Mouse (Mus musculus) cerebellum, postnatal 10 days (tissue): Measurements from ENCODE around the gene Zfp54.
"Not testable (repeated sequence)": the region's sequence is repeated elsewhere in the genome, so short reads cannot be mapped to it uniquely, and the experiment has no call there.

ENCODE experiments used
- DNase-seq, 2 experiments: peaks; one replicate each; pipeline ENCODE4 v3.0.0; 2021; ENCODE audit warnings: mixed read lengths in 2 of 2

Gene Zfp54

DNA sequence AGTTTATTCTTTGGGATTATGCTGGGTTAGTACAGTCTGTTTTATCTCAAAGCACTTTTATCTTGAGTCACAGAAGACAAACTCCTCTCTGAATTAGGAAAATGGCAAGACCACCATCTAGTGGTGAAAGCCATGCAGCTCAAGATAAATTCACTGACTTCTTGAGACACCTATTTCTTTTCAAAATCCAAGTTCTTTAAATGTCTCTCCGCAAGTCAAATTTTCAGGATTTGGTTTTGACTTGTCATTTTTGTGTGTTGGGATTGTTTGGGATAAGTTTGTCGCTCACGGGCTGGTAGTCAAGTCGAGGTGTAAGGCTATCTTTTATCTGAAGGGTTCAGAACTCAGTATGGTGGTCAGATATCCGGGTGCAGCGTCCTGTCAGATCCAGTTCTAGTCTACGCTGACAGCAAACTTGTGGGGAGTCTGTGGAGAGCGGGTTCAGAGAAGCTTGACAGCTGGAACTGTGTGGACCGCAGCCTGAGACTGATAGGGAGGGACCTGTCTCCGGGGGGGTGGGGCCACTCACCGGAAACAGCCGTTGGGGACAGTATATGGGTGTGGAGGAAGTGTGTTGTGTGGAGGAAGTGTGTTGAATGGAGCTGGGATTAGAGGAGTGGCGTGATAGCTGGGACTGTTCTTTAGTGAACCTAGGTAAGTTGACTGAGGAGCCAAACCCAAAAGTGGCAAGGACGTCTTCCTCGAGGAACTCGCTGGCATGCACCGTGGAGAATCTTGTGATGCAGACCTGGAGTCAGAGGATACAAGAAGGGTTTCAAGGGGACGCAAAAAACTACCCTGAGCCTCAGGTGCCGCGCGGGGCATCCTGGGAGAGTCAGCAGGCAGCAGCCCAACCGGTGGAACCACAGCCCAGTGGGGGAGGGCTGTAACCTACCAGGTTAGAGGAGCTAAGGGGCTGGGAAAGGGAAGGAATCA is at the start of gene Zfp54:
Gene Zfp54, plus strand, starts transcription at position 564 of the 936 bp plus-strand sequence.
- peak; percentile 73 to 78 for DNase-seq

DNA sequence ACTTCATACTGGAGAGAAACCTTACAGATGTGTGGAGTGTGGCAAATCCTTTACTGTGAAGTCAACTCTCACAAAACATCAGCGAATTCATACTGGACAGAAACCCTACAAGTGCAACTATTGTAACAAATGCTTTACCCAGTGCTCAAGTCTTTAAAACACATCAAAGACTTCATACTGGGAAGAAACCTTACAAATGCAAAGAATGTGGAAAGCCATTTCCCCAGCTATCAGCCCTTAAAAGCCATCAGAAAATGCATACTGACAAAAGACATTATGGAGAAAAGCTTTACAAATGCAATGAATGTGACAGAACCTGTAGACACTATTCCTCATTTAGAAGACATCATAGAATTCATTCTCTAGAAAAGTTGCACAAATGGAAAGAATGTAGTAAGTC is 47.7 kb upstream of the Zfp54 start:
- DNase-seq: no peak

DNA sequence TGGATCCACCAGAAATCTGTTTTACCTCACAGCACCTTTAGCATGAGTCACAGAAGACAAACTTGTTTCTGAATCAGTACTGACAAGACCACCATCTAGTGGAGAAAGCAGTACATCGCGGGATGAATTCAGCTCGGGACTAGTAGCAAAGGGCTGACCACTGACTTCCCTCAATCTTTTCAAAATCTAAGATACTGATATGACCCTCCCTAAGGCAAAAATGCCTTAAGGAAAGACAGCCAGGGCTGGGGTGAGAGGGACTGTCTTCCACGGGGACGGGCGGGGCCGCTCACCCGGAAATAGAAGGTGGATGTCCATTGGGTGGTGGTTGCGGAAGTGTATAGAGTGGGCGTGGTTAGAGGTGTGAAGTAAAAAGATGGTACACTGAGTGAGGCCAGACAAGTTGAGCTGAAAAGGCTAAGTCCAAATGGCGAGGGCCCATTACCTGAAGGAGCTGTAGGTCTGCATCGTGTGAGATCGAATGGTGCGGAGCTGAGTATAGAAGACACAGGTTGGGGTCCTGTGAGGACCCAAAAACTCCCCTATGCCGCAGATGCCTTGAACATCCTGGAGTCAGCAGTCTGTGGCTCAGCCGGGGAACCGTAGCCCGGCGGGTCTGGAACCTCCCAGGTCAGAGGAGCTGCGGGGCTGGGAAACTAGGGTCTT is 39.5 kb upstream of the Zfp54 start, which contains the start of gene Zfp677:
Gene Zfp677, plus strand, starts transcription at position 358 of the 666 bp plus-strand sequence.
- DNase-seq: peak; percentile 74 to 75

DNA sequence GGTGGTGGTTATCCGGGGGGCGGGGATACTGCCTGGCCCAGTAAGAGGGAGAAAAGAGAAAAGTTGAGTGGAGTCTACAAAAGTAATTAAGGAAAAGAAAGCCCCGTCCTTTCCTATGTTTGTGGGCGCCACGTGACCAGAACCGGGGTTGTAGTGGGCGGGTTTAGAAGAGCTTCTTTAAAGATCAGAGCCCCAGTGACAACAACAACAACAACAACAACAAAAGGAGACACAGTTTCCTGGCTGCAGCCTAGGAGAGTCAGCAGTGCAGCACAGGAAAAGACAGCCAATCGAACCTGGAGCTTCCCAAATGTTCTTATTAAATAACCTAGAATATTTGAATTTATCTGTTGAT is 39.0 kb upstream of the Zfp54 start:
- no peak for DNase-seq

DNA sequence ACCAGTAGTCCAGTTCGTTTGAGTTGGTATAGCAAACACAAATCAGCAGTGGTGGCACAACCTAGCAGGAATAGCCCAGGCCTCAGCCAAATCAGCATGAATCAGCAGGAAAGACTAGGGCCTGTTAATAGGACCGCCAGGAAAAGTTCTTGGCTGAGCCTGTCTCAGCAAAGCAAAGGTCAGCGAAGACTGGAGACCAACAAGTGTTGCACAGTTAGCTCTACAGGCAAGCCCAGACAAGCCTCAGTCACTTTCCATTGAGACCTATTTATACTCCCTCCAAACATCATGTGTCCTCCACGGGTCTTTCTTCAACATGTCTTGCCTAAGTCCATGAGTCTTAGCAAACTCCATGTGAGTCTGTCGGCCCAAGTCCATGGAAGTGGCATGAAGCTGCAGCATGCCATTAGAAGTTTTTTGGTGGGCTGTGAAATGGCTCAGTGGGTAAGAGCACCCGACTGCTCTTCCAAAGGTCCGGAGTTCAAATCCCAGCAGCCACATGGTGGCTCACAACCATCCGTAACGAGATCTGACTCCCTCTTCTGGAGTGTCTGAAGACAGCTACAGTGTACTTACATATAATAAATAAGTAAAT is 15.9 kb downstream of the Zfp54 start:
- DNase-seq: not testable (repeated sequence)

DNA sequence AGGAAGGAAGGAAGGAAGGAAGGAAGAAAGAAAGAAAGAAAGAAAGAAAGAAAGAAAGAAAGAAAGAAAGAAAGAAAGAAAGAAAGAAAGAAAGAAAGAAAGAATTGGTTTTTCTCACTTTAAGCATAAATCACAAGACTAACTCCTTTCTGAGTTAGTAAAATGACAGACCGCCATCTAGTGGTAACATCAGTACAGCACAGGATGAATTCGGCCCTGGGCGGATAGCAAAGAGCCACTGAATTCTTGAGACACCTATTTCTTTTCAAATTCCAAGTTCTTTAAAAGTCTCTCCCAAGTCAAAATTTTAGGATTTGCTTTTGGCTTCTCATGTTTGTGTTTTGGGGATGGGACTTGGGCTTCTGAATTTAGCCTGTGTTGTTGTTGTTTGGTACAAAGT is 26.6 kb downstream of the Zfp54 start:
- DNase-seq: peak; percentile 80 to 86

DNA sequence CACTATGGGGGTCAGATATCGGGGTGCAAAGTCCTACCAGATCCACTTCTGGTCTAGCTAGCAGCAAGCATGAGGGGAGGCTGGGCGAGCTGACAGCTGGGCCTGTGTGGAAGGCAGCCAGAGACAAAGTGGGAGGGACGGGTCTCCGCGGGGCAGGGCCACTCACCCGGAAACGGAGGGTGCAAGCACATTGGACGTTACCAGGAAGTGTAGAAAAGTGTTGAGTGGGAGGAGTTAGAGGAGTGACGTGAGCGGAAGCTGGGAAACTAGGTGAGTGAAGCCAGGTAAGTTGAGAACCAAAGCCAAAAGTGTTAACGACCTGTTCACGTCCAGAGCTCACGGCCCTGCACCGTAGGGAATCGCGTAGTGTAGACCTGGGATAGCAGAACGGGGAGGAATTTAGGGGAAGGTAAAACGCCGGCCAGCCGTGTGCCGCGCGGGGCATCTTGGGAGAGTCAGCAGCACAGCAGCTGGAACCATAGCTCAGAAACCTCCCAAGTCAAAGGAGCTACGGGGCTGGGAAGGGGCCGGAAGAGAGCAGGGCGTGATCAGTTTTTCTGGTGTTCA is 27.2 kb downstream of the Zfp54 start, which contains the start of gene Zfp51:
Gene Zfp51, plus strand, starts transcription at position 237 of the 567 bp plus-strand sequence.
- peak; percentile 91 to 95 for DNase-seq

DNA sequence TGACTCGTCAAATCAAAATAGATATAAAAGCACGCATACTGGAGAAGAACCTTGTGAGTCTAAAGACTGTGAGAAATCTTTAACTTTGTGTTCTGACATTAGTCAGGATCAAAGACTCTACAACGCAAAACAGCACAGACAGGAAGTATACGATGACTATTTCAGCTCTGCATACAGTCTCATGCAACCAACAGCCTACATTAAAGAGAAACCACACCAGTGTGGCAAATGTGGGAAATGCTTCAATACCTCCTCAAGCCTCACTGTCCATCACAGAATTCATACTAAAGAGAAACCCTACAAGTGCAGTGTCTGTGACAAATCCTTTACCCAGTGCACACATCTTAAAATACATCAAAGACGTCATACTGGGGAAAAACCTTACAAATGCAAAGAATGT is 40.5 kb downstream of the Zfp54 start:
- DNase-seq: no peak

DNA sequence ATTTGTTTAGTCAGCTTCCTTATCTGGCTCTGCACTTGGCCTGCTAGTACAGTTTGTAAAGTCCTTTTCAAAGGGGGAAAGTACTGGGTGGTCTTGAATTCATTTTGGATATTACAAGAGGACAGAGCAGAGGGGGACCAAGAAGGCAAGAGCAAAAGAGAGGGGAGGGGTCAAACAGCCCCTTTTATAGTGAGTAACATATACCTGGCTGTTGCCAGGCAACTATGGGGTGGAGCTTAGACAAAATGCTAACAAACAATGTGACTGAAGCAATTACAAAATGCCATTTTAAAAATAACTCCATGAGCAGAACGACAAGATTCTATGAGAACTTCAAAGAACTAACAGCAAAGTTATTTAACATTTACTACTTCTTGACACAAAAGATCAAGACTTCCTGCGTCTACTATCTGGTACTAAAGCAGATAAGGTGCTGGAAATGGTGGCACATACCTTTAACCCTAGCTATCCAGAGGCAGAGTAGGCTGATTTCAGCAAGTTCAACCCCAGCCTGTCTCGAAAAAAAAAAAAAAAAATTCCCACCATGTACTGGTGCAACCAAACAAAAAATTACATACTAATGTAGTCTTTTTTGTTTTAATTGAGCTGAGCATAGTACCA is 49.1 kb downstream of the Zfp54 start:
- no peak for DNase-seq

DNA sequence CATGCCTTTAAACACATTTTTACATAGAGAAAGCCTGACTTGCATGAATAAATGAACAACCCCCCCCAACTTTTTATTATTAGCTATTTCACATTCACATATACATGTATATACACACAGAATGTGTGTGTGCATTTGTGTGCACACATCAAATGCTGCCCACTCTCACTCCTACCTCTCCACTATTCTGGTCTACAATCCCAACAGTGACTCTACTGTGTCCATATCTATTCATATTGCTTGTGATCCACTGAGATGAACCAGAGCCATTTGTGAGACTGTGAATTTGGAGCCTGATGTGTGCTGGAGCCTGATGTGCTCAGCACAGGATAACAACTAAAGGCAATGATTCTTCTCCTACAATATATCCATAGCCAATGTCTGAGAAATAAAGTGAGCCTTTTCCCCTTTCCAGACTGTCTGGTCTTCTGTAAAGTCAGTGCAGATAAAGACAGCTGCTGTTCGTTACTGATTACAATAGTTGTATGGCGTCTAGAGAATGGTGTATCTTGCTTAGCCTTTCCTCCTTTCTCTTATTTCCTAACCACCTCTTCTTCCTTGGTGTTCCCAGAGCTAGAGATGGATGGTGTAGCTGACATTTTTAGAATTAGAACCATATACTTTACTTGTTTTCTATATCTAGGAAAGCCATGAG is 49.8 kb downstream of the Zfp54 start:
- no peak for DNase-seq

DNA sequence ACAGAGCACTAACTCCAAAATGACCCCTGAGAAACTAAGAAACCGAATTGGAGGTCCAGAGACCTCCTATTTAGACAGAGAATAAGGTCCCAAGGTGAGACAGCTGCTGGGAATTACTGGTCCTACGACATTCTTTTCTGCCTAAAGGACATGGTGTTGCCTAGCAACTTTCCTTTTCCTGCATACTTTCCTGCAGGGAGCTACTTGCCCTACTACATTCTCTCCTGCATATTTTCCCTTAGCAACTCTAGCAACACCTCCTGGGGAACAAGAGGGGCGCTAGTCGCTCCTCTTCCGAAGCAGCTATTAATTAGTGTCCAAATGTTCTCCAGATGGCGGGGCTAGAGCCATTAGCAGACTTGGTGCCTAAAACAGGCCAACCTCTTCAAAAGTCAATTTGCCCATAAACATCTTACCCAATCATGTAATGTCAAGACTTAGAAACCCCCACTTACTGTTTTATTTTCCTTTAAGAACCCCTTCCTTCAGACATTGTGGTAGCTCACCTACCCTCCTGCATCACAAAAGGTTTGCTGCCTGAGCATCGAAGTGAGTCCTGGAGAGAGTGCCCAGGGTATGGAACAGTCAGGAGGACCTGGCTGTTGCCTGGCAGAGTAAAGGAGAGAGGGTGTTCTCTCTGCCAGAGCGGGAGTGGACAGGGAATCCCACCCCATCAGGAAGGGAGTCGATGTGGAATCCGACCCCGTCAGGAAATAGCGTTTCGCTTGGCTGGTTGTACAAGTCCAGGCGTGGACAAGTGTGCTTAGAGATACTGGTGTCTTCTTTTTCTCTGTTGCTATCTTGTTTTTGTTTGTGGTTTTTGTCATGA is 50.5 kb downstream of the Zfp54 start:
- peak in 1 of 2 experiments; percentile 4 for DNase-seq

DNA sequence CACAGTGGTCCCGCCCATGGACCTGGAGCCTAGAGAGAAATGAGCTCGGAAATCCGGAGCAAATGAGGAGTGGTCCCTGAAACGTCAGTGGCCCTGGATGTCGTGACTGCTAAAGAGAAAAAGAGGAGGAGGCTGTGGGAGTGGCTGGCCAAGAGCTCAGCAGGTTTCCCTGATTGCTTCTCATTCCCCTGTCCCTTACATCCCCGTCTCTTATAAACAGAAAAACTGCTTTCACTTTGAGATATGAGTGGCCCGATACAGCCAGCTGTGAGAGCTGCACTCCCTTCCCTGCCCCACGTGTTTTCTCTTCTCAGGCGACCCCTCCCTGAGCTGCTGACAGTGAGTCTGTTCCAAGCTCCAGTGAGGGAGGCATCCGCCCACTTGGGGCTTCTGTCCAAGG is 51.7 kb downstream of the Zfp54 start:
- DNase-seq: not testable (repeated sequence)

DNA sequence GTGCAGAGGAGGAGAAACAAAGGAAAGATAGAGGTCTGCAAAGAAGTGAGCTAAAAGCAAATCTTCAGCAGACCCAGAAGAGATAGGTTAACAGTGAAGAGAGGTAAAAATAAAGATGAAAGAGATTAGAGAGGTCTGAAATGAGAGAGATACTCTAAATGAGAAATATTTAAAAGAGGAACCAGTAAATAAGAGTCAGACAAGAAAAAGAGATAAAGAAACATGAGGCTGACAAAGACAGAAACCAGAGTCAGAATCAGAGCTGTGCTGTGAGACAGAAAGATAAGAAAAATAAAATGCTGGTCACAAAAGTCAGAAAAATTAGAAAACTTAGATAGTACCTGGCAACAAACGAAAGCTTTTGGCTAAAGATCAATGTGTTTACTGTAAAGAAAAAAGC is 52.3 kb downstream of the Zfp54 start:
- DNase-seq: not testable (repeated sequence)

DNA sequence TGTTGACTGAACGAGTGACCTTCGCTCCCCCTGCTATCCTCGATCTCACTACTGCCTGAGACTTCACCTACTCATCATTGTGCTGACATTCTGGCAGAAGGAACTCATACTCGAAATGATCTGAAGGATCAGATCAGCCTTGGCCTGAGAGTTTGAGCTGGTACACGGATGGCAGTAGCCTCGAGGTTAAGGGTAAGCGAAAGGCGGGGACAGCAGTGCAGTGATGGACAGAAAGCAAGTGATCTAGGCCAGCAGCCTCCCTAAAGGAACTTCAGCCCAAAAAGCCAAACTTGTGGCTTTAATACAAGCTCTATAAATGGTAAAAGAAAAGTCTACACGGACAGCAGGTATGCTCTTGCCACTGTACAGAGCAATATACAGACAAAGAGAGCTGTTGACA is 53.3 kb downstream of the Zfp54 start:
- not testable (repeated sequence) for DNase-seq

DNA sequence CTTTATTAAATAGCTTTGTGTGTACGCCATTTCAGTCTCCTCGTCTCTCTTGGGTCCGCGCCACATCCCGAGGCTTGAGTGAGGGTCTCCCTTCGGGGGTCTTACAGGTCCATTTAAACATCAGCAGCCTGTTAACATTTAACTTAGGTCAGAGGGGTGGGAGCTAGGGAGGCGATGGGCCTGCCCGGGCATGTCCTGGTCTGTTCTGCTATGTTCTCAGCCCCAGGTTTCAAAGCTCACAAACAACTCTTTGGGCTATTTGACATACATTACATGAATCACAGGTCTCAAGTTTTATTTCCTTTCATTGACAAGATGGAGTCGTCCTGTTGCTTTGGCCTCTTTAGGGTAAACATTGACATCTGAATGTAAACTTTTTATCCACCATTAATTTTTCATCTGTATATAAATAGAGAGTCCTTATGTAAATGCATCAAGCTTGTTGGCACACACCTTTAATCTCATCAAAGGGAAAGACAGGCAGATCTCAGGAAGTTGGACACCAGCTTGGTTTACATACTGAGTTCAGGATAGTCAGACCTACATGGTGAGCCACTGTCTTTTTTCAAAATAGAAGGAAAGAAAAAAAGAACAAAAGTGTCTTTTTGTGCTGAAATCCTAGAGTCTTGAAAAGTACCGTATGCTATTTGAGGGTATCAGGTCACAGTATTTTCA is 55.2 kb downstream of the Zfp54 start:
- DNase-seq: not testable (repeated sequence)
